Mouse (Mus musculus) layer of hippocampus, postnatal 36 days (tissue): ENCODE results near the gene BC005624. TPM values are rescaled to one million over a fixed set of nuclear protein-coding genes. Genes with fewer than 3 reads are reported as not detected.
A peak's percentile ranks its signal among the peaks of the same experiment; 100 is the strongest.

ENCODE experiments used
- DNase-seq, 2 experiments: peaks; one replicate each; pipeline ENCODE4 v3.0.0; 2022
- total RNA-seq, 2 experiments: library from RNA; stranded (reverse); gene quantifications; 2 replicates each; pipeline ENCODE4 v1.2.3; 2021

The BC005624 gene
- total RNA-seq, 2 experiments from 2014 or later, result 63.9 to 64.3 TPM

DNA sequence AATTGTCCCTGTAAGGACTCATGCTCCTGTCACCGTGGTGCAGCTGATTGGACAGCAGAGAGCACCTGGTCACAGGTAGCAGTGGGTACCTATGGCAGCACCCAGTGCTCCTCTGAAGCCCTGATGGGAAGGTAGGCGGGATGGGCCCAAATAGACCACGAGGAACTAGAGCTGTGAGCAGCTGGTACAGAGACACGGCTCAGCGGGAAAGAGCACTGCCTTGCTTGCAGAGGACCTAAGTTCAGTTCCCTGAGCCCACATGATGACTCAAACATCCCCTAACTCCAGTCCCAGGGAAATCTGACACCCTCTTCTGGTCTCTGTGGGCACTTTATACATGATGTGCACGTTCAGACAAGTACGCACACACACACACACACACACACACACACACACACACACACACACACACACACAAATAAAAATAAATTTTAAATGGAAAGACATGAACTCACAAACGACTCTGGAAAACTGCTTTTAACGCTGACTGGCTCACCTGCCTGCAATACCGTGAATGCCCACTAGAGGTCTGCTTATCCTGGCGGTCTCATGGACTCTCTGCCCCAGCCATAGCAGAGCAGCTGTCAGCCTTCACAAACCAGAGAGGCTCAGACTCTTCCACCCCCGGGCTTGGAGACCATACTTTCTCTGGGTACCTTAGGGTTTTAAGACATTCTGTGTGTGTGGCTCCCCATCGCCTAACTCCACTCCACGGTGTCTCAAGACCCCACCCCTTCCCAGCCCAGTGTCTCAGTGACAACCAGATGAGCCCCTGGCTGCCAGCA is 54.0 kb downstream of the BC005624 start:
- DNase-seq, result peak; percentile 61 to 62

GRCm38 (mm10) chr2:30927151-30927781 is 54.7 kb downstream of the BC005624 start:
- DNase-seq, result no peak

GRCm38 (mm10) chr2:30926381-30926780 is 55.6 kb downstream of the BC005624 start:
- no peak for DNase-seq

GRCm38 (mm10) chr2:30925181-30925580 is 56.8 kb downstream of the BC005624 start:
- no peak for DNase-seq

GRCm38 (mm10) chr2:30923099-30923498 is 58.9 kb downstream of the BC005624 start:
- no peak for DNase-seq

Other genes with a start within 250 kb of the BC005624 start
- gene 1700001O22Rik, start 178.5 kb downstream of the BC005624 start, total RNA-seq, result 1 to 10 TPM; 4.8 to 5.6 TPM
- gene Ntmt1, start 174.4 kb downstream of the BC005624 start, total RNA-seq, result 10 to 100 TPM; 31.3 to 37.4 TPM
- 10 to 100 TPM; 38.4 to 40.6 TPM for gene Asb6, start 151.9 kb downstream of the BC005624 start, total RNA-seq
- gene Prrx2, start 147.2 kb downstream of the BC005624 start, total RNA-seq, result 1 to 10 TPM in 1 of 2 experiments, under 1 TPM in 1; 0.92 to 2.1 TPM
- gene Ptges, start 52.3 kb downstream of the BC005624 start, total RNA-seq, result 1 to 10 TPM; 2.1 to 2.9 TPM
- gene Tor1b, start 29.2 kb downstream of the BC005624 start, total RNA-seq, result 10 to 100 TPM; 40.3 to 40.7 TPM
- 10 to 100 TPM; 48.2 to 52.6 TPM for gene Tor1a, start 14.3 kb downstream of the BC005624 start, total RNA-seq
- 10 to 100 TPM; 79.3 to 80.4 TPM for gene Usp20, start 78 bp upstream of the BC005624 start, total RNA-seq
- 100 to 1,000 TPM; 104 to 118 TPM for gene Fnbp1, start 159.8 kb upstream of the BC005624 start, total RNA-seq
- 10 to 100 TPM; 41.7 to 47.4 TPM for gene Gpr107, start 170.1 kb upstream of the BC005624 start, total RNA-seq